Mouse (Mus musculus): ENCODE measurements around the gene Prss27.

Prss27 gene

GRCm38 (mm10) chr17:24037844-24038243 is at the start of gene Prss27:
TSS of gene Prss27 (plus strand) at chr17:24038144.
- DNase-seq = no peak

- no peak for DNase-seq
Measured at GRCm38 (mm10) chr17:23989802-23990201, 48.1 kb upstream of the Prss27 start.

- DNase-seq = peak; percentile 86
Measured at GRCm38 (mm10) chr17:23992789-23993553, 45.0 kb upstream of the Prss27 start.

- peak; percentile 96 for DNase-seq
Measured at GRCm38 (mm10) chr17:23993559-23994428, 44.1 kb upstream of the Prss27 start.

GRCm38 (mm10) chr17:23994667-23995066 is 43.3 kb upstream of the Prss27 start:
- DNase-seq = no peak

- DNase-seq = no peak
Measured at GRCm38 (mm10) chr17:23995421-23995820, 42.5 kb upstream of the Prss27 start.

- DNase-seq = no peak
Measured at GRCm38 (mm10) chr17:23997901-23998300, 40.0 kb upstream of the Prss27 start, which contains the start of gene Prss22. TSS of gene Prss22 (minus strand) at chr17:23998100.

GRCm38 (mm10) chr17:23998383-23998782 is 39.6 kb upstream of the Prss27 start:
- no peak for DNase-seq

- DNase-seq = no peak
Measured at GRCm38 (mm10) chr17:24000404-24000803, 37.5 kb upstream of the Prss27 start.

- no peak for DNase-seq
Measured at GRCm38 (mm10) chr17:24004071-24004665, 33.8 kb upstream of the Prss27 start.

GRCm38 (mm10) chr17:24005049-24005448 is 32.9 kb upstream of the Prss27 start:
- DNase-seq = no peak

- DNase-seq = no peak
Measured at GRCm38 (mm10) chr17:24006930-24007329, 31.0 kb upstream of the Prss27 start.

- DNase-seq = no peak
Measured at GRCm38 (mm10) chr17:24007391-24007790, 30.6 kb upstream of the Prss27 start.

- no peak for DNase-seq
Measured at GRCm38 (mm10) chr17:24008105-24008504, 29.8 kb upstream of the Prss27 start.

GRCm38 (mm10) chr17:24009617-24010016 is 28.3 kb upstream of the Prss27 start:
- DNase-seq = no peak

GRCm38 (mm10) chr17:24012921-24013320 is 25.0 kb upstream of the Prss27 start:
- no peak for DNase-seq

GRCm38 (mm10) chr17:24014433-24014965 is 23.4 kb upstream of the Prss27 start:
- no peak for DNase-seq

GRCm38 (mm10) chr17:24015727-24016126 is 22.2 kb upstream of the Prss27 start:
- peak; percentile 30 for DNase-seq

GRCm38 (mm10) chr17:24020696-24021095 is 17.2 kb upstream of the Prss27 start:
- no peak for DNase-seq

- no peak for DNase-seq
Measured at GRCm38 (mm10) chr17:24021375-24022199, 16.4 kb upstream of the Prss27 start.

GRCm38 (mm10) chr17:24029477-24029876 is 8.5 kb upstream of the Prss27 start:
- DNase-seq = no peak

- no peak for DNase-seq
Measured at GRCm38 (mm10) chr17:24030551-24030950, 7.4 kb upstream of the Prss27 start.
